8 mouse cellular contexts compared by ENCODE assay signal in genomic region chr17:35915538-35916296, GRCm38 (mm10). TPM values are rescaled to one million over a fixed set of nuclear protein-coding genes. Genes with fewer than 3 reads are reported as not detected.
A peak's percentile ranks its signal among the peaks of the same experiment; 100 is the strongest.
DNase-seq lines count a peak whose midpoint lies in the region; ATAC-seq and TF ChIP-seq lines count a peak whose summit lies in the region.

No protein-coding gene starts in this region.

- H3K4me2 ChIP-seq in embryonic facial prominence, embryonic 11.5 days (ENCODE audit: low read depth, low read length), result peak overlapping the region; percentile 51

- H3K9ac ChIP-seq in embryonic facial prominence, embryonic 11.5 days (replicated peaks; ENCODE audit: low read length), result peak overlapping the region; percentile 99

- no peak for TF ChIP-seq CTCF in cerebellum, adult 2 months (IDR thresholded peaks at IDR 0.05; ENCODE audit: borderline replicate concordance, insufficient read depth, low read depth, low read length)

- intact Hi-C loops in gastrocnemius, postnatal 14 days (cut with DNase I; ENCODE audit: low total_unique reads), result no loop called here

- no peak for TF ChIP-seq POLR2A in cerebellum, adult 2 months (IDR thresholded peaks at IDR 0.05; ENCODE audit: borderline replicate concordance, insufficient read depth, low read length)

- ATAC-seq in embryonic facial prominence, embryonic 11.5 days (replicated peaks; ENCODE audit: insufficient number of reproducible peaks, low FRiP score, low TSS enrichment, low read depth), result peak; percentile 15; the same call in 1 of the 2 replicates
- peak; percentile 3; the same call in 1 of the 2 replicates for ATAC-seq in megakaryocyte-erythroid progenitor cell, adult 5-6 weeks (replicated peaks; ENCODE audit: low FRiP score, low TSS enrichment, poor library complexity, severe bottlenecking)
- ATAC-seq in monocyte, adult 5-6 weeks (replicated peaks; ENCODE audit: insufficient number of reproducible peaks, low FRiP score, low TSS enrichment, poor library complexity, severe bottlenecking), result no peak; the same call in 1 of the 2 replicates

- H3K4me3 ChIP-seq in cerebellum, adult 2 months (replicated peaks; ENCODE audit: insufficient read depth, low read depth, low read length), result peak overlapping the region; percentile 67
- H3K4me3 ChIP-seq in embryonic facial prominence, embryonic 11.5 days (ENCODE audit: low read depth, low read length), result peak overlapping the region; percentile 72

- H3K4me1 ChIP-seq in cerebellum, adult 2 months (ENCODE audit: control insufficient read depth, insufficient read depth, low read length), result no peaks in the 10 kb centered on the region; the same call in 1 of the 2 replicates
- H3K4me1 ChIP-seq in embryonic facial prominence, embryonic 11.5 days (ENCODE audit: control insufficient read depth, insufficient read depth, low read length), result no peaks in the 10 kb centered on the region; the same call in 1 of the 2 replicates

- no peak overlapping the region; the same call in 1 of the 2 replicates for H3K27ac ChIP-seq in cerebellum, adult 2 months (ENCODE audit: insufficient read depth, low read length)
- peak overlapping the region; percentile 54; the same call in 1 of the 2 replicates for H3K27ac ChIP-seq in embryonic facial prominence, embryonic 11.5 days (replicated peaks; ENCODE audit: low read depth, low read length)

- H3K9me3 ChIP-seq in embryonic facial prominence, embryonic 11.5 days (replicated peaks; ENCODE audit: control insufficient read depth, low read length), result no peaks in the 10 kb centered on the region

- H3K36me3 ChIP-seq in embryonic facial prominence, embryonic 11.5 days (replicated peaks; ENCODE audit: control insufficient read depth, insufficient read depth, low read depth, low read length), result no peaks in the 10 kb centered on the region; the same call in 1 of the 2 replicates

- peak in 1 of 2 experiments; percentile 32 for DNase-seq in cerebellum, adult 2 months
- no peak for DNase-seq in cerebellum, postnatal 36 days
- peak; percentile 74 for DNase-seq in 416B (ENCODE audit: low read depth)
- peak; percentile 9 for DNase-seq in embryonic facial prominence, embryonic 11.5 days (ENCODE audit: low spot score)
- peak; percentile 33 for DNase-seq in kidney, adult 18-20 months
- DNase-seq in gastrocnemius, postnatal 14 days, result no peak

- WGBS in cerebellum, adult 2 months, result 3% methylated on average over 28 of the region's 28 CpGs
- WGBS in embryonic facial prominence, embryonic 11.5 days, result 3% methylated on average over 28 of the region's 28 CpGs

- H3K27me3 ChIP-seq in cerebellum, adult 2 months (ENCODE audit: control insufficient read depth, insufficient read depth, low read length), result no peaks in the 10 kb centered on the region
- no peaks in the 10 kb centered on the region for H3K27me3 ChIP-seq in embryonic facial prominence, embryonic 11.5 days (ENCODE audit: control insufficient read depth, insufficient read depth, low read length)

RNA-seq across cellular contexts. Expression of gene Mrps18b, which starts 0.5 kb away (rescaled TPM):
- polyA plus RNA-seq in cerebellum, adult 2 months (2012; rRNA removed), result 62.5 and 65.1 TPM in 2 replicates
- 69.5 and 72.0 TPM in 2 replicates for polyA plus RNA-seq in embryonic facial prominence, embryonic 11.5 days (2014; fragmentation: Nextera tagmentation; extraction: Ambion mirVana)
- total RNA-seq in megakaryocyte-erythroid progenitor cell, adult 5-6 weeks (2014; fragmentation: Nextera tagmentation), result 140 and 175 TPM in 2 replicates
- 72.7 and 92.6 TPM in 2 replicates for total RNA-seq in megakaryocyte-erythroid progenitor cell, adult 5-6 weeks (2017)
- 26.6 to 31.6 TPM (median 29.0 TPM) in 3 replicates for total RNA-seq in monocyte, adult 5-6 weeks (2017)
- 10 to 100 TPM; 51.6 to 51.9 TPM for total RNA-seq in gastrocnemius, postnatal 14 days (2021)

RNA-seq across cellular contexts. Expression of gene Ppp1r10, which starts 0.5 kb away (rescaled TPM):
- polyA plus RNA-seq in cerebellum, adult 2 months (2012; rRNA removed), result 42.3 and 44.9 TPM in 2 replicates
- 38.1 and 38.2 TPM in 2 replicates for polyA plus RNA-seq in embryonic facial prominence, embryonic 11.5 days (2014; fragmentation: Nextera tagmentation; extraction: Ambion mirVana)
- 80.8 and 95.1 TPM in 2 replicates for total RNA-seq in megakaryocyte-erythroid progenitor cell, adult 5-6 weeks (2014; fragmentation: Nextera tagmentation)
- 86.4 and 103 TPM in 2 replicates for total RNA-seq in megakaryocyte-erythroid progenitor cell, adult 5-6 weeks (2017)
- 103 to 230 TPM (median 106 TPM) in 3 replicates for total RNA-seq in monocyte, adult 5-6 weeks (2017)
- total RNA-seq in gastrocnemius, postnatal 14 days (2021), result 10 to 100 TPM; 26.0 to 28.3 TPM

RNA-seq across cellular contexts. Expression of gene Atat1, which starts 5.8 kb away (rescaled TPM):
- polyA plus RNA-seq in cerebellum, adult 2 months (2012; rRNA removed), result 80.2 and 81.5 TPM in 2 replicates
- polyA plus RNA-seq in embryonic facial prominence, embryonic 11.5 days (2014; fragmentation: Nextera tagmentation; extraction: Ambion mirVana), result 101 and 108 TPM in 2 replicates
- total RNA-seq in megakaryocyte-erythroid progenitor cell, adult 5-6 weeks (2014; fragmentation: Nextera tagmentation), result 23.1 and 31.9 TPM in 2 replicates
- 3.0 and 4.3 TPM in 2 replicates for total RNA-seq in megakaryocyte-erythroid progenitor cell, adult 5-6 weeks (2017)
- 13.9 to 18.7 TPM (median 14.2 TPM) in 3 replicates for total RNA-seq in monocyte, adult 5-6 weeks (2017)
- 1 to 10 TPM; 3.5 to 4.3 TPM for total RNA-seq in gastrocnemius, postnatal 14 days (2021)

RNA-seq across cellular contexts. Expression of gene 2310061I04Rik, which starts 18.5 kb away (rescaled TPM):
- polyA plus RNA-seq in cerebellum, adult 2 months (2012; rRNA removed), result 161 and 173 TPM in 2 replicates
- polyA plus RNA-seq in embryonic facial prominence, embryonic 11.5 days (2014; fragmentation: Nextera tagmentation; extraction: Ambion mirVana), result 21.2 and 25.6 TPM in 2 replicates
- total RNA-seq in megakaryocyte-erythroid progenitor cell, adult 5-6 weeks (2014; fragmentation: Nextera tagmentation), result 107 and 160 TPM in 2 replicates
- total RNA-seq in megakaryocyte-erythroid progenitor cell, adult 5-6 weeks (2017), result 8.1 and 10.9 TPM in 2 replicates
- 1.8 to 10.4 TPM (median 5.7 TPM) in 3 replicates for total RNA-seq in monocyte, adult 5-6 weeks (2017)
- 10 to 100 TPM; 55.3 to 65.1 TPM for total RNA-seq in gastrocnemius, postnatal 14 days (2021)

RNA-seq across cellular contexts. Expression of gene Dhx16, which starts 36.1 kb away (rescaled TPM):
- 52.2 and 57.4 TPM in 2 replicates for polyA plus RNA-seq in cerebellum, adult 2 months (2012; rRNA removed)
- polyA plus RNA-seq in embryonic facial prominence, embryonic 11.5 days (2014; fragmentation: Nextera tagmentation; extraction: Ambion mirVana), result 38.6 and 47.2 TPM in 2 replicates
- total RNA-seq in megakaryocyte-erythroid progenitor cell, adult 5-6 weeks (2014; fragmentation: Nextera tagmentation), result 132 and 133 TPM in 2 replicates
- total RNA-seq in megakaryocyte-erythroid progenitor cell, adult 5-6 weeks (2017), result 51.3 and 68.8 TPM in 2 replicates
- 67.7 to 106 TPM (median 105 TPM) in 3 replicates for total RNA-seq in monocyte, adult 5-6 weeks (2017)
- total RNA-seq in gastrocnemius, postnatal 14 days (2021), result 10 to 100 TPM; 10.5 to 11.9 TPM

Comparison
In these comparisons a context has a peak if more than half of its experiments do, and no peak if none do; other contexts are left out.
1. DNase-seq: peak in 416B (single experiment), embryonic facial prominence, embryonic 11.5 days (single experiment) and kidney, adult 18-20 months (single experiment); none in cerebellum, postnatal 36 days (0 of 2) and gastrocnemius, postnatal 14 days (single experiment).